Mouse (Mus musculus): Measurements from ENCODE around the gene Ube2l6. TPM values are rescaled to one million over a fixed set of nuclear protein-coding genes. Genes with fewer than 3 reads are reported as not detected.

The Ube2l6 gene
- polyA plus RNA-seq, 1 experiment from 2014 or later: 34.0 TPM

GRCm38 (mm10) chr2:84774751-84775150 lies 23.9 kb upstream of the Ube2l6 start:
- H3K27me3 ChIP-seq: no peaks in the 10 kb centered on the region
- WGBS: 1% methylated on average over 14 of the region's 15 CpGs

GRCm38 (mm10) chr2:84775241-84775640 lies 23.4 kb upstream of the Ube2l6 start, which contains the start of gene Serping1:
Gene Serping1, minus strand, starts transcription at chr2:84775444.
- peaks cover 14% of the 10 kb centered on the region for H3K4me1 ChIP-seq
- peak within 1 kb of the TSS; percentile 61 for H3K9ac ChIP-seq
- 50% methylated on average over 9 of the region's 9 CpGs for WGBS
- H3K9me3 ChIP-seq (replicated peaks): no peaks in the 10 kb centered on the region
- ATAC-seq (ENCODE audit: low FRiP score): peak; percentile 51
- peak within 1 kb of the TSS; percentile 35 for H3K4me3 ChIP-seq
- no peaks in the 10 kb centered on the region for H3K27me3 ChIP-seq
- peak within 1 kb of the TSS; percentile 80 for H3K27ac ChIP-seq
- H3K36me3 ChIP-seq: no peaks in the 10 kb centered on the region
- peak within 1 kb of the TSS; percentile 61 for H3K4me2 ChIP-seq (replicated peaks)

More at GRCm38 (mm10) chr2:84774751-84775150, 23.9 kb upstream of the Ube2l6 start:
- peak overlapping the region; percentile 80 for H3K27ac ChIP-seq
- H3K9ac ChIP-seq: peak overlapping the region; percentile 61
- ATAC-seq (ENCODE audit: low FRiP score): peak; percentile 95
- peak overlapping the region; percentile 61 for H3K4me2 ChIP-seq (replicated peaks)
- H3K9me3 ChIP-seq (replicated peaks): no peaks in the 10 kb centered on the region
- no peaks in the 10 kb centered on the region for H3K36me3 ChIP-seq
- peaks cover 14% of the 10 kb centered on the region for H3K4me1 ChIP-seq
- peak overlapping the region; percentile 35 for H3K4me3 ChIP-seq

DNA sequence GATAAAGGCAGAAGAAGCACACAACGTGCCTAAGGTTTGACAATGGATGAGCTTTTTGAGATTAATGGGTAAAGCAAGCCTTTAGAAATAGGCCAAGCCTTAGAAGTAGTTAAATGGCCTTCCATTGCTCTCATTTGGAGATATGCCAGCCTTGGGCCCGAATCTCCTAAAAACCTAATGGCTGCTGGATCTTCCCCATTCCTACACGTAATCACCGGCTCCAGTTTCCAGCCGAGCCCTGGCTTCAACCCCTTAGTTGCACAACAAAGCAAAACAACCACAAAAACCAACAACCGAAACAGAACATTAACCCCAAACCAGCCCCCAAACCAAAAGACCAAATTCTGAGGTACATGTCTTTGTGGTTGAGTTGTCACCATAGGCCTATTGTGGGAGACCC lies 23.0 kb upstream of the Ube2l6 start:
- no peaks in the 10 kb centered on the region for H3K9me3 ChIP-seq (replicated peaks)
- no peak for ATAC-seq (ENCODE audit: low FRiP score)
- H3K36me3 ChIP-seq: no peaks in the 10 kb centered on the region
- peak overlapping the region; percentile 80; the same call in 1 of the 2 replicates for H3K27ac ChIP-seq
- no peak overlapping the region for H3K4me3 ChIP-seq
- WGBS: 78% methylated on average over 6 of the region's 6 CpGs
- no peak overlapping the region for H3K4me2 ChIP-seq (replicated peaks)
- peaks cover 14% of the 10 kb centered on the region for H3K4me1 ChIP-seq
- H3K27me3 ChIP-seq: no peaks in the 10 kb centered on the region
- no peak overlapping the region for H3K9ac ChIP-seq

- Histone ChIP-seq H3K27ac (no peak overlapping the region), H3K9me3 (replicated peaks) (no peaks in the 10 kb centered on the region), H3K4me1 (peaks cover 14% of the 10 kb centered on the region), H3K36me3 (no peaks in the 10 kb centered on the region), H3K4me3 (no peak overlapping the region), H3K9ac (no peak overlapping the region), H3K4me2 (replicated peaks) (no peak overlapping the region), H3K27me3 (no peaks in the 10 kb centered on the region)
- ATAC-seq (ENCODE audit: low FRiP score): no peak
- WGBS: 66% methylated on average over 3 of the region's 3 CpGs
Measured at GRCm38 (mm10) chr2:84777706-84778105, 20.9 kb upstream of the Ube2l6 start.

DNA sequence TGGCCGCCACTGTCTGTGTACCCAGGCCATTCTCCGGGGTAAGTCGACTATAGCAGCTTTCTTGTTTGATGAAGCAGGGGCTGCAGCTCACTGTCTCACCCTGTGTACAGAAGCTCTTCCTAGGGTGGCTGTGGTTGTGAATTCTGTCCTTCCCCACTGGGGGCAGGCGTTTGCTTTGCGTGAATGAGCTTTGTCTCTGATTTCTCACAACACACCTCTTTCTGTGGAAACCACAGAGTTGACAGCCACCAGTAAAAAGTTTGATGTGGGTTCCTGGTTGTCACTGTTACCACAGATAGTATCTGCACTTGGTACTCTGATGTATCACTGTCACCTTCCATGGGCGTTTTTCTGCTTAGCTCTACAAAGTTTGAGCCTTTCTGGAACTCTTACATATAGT lies 19.4 kb upstream of the Ube2l6 start:
- Histone ChIP-seq H3K27ac (no peak overlapping the region), H3K9me3 (replicated peaks) (no peaks in the 10 kb centered on the region), H3K27me3 (no peaks in the 10 kb centered on the region), H3K4me1 (peaks cover 7% of the 10 kb centered on the region), H3K4me3 (no peak overlapping the region), H3K4me2 (replicated peaks) (no peak overlapping the region), H3K36me3 (no peaks in the 10 kb centered on the region), H3K9ac (no peak overlapping the region)
- WGBS: 59% methylated on average over 6 of the region's 6 CpGs
- no peak for ATAC-seq (ENCODE audit: low FRiP score)

DNA sequence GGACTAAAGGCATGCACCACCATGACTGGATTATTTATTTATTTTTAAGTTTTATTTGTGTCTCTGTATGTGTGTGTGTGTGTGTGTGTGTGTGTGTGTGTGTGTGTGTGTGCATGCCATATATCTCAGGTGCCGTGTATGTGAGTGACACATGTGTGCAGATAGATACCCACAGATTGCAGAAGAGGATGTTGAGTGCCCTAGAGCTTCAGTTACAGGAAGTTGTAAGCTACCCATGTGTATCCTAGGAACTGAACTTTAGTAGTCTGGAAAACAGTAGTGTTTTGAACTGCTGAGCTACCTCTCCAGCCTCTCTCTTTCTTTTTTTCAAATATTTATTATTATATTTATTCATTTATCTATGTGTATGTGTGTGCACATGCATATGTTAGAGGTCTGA lies 15.3 kb upstream of the Ube2l6 start:
- WGBS: 100% methylated on average over 1 of the region's 1 CpGs
- Histone ChIP-seq H3K9ac (no peak overlapping the region), H3K4me1 (no peaks in the 10 kb centered on the region), H3K27ac (no peak overlapping the region), H3K9me3 (replicated peaks) (no peaks in the 10 kb centered on the region), H3K36me3 (no peaks in the 10 kb centered on the region), H3K4me2 (replicated peaks) (no peak overlapping the region), H3K27me3 (no peaks in the 10 kb centered on the region), H3K4me3 (no peak overlapping the region)
- ATAC-seq (ENCODE audit: low FRiP score): no peak

DNA sequence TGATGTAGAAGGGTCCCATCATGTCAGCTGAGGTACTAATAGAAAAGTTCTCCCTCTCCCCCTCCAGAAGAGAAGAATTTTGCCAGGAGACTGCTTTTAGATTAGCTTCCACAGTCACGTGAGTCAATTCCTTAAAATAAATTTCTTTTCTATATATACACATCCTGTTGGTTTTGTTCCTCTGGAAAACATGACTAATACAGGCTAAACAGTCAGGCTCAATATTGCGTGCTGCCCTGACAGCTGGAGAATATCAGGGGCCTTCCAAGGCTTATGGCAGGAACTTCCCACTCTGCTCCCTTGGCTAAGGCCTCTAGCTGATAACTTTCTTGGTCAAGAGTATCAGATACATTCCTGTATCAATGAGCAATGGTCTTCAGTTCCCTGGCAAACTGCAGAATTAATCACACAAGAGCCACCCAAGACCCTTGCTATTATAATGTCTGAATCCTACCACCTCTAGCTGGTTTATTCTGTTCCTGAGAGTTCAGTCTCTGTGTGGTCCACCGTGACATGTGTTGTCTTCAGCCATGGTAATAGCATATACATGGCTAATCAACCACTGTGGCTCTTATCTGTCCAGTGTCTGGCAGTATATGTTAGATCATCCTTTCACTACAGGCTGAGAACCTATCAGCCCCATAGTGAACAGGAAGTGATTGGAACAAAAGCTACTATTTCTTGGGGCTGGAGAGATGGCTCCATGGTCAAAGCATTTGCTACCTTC lies 14.6 kb upstream of the Ube2l6 start:
- H3K27me3 ChIP-seq: no peaks in the 10 kb centered on the region
- H3K9me3 ChIP-seq (replicated peaks): no peaks in the 10 kb centered on the region
- H3K4me3 ChIP-seq: no peak overlapping the region
- no peak overlapping the region for H3K4me2 ChIP-seq (replicated peaks)
- ATAC-seq (ENCODE audit: low FRiP score): no peak
- WGBS: 88% methylated on average over 3 of the region's 3 CpGs
- H3K36me3 ChIP-seq: no peaks in the 10 kb centered on the region
- no peak overlapping the region for H3K9ac ChIP-seq
- H3K27ac ChIP-seq: no peak overlapping the region
- H3K4me1 ChIP-seq: no peaks in the 10 kb centered on the region

DNA sequence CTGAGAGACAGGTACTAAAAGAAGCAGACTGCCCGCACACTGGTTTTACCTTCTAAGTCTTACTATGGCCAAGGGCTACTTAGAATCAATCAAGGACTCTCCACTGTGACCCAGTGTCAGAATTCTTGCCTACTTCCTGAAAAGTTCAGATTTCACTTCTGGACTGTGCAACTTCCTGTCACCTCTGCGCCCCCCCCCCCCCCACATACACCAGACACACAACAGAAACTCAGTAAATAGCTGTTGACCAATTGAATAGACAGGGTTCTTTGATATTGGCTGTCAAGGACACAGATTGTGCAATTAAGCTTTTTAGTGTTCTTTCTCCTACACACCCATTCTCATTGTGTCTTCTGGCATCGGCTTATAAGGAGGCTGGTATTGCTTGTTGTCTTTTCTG lies 10.3 kb upstream of the Ube2l6 start:
- H3K36me3 ChIP-seq: no peaks in the 10 kb centered on the region
- H3K4me3 ChIP-seq: no peak overlapping the region
- WGBS: 83% methylated on average over 3 of the region's 3 CpGs
- no peaks in the 10 kb centered on the region; the same call in 1 of the 2 replicates for H3K27me3 ChIP-seq
- H3K9ac ChIP-seq: no peak overlapping the region
- H3K4me1 ChIP-seq: no peaks in the 10 kb centered on the region
- H3K27ac ChIP-seq: no peak overlapping the region
- H3K4me2 ChIP-seq (replicated peaks): no peak overlapping the region
- no peak for ATAC-seq (ENCODE audit: low FRiP score)
- H3K9me3 ChIP-seq (replicated peaks): no peaks in the 10 kb centered on the region

DNA sequence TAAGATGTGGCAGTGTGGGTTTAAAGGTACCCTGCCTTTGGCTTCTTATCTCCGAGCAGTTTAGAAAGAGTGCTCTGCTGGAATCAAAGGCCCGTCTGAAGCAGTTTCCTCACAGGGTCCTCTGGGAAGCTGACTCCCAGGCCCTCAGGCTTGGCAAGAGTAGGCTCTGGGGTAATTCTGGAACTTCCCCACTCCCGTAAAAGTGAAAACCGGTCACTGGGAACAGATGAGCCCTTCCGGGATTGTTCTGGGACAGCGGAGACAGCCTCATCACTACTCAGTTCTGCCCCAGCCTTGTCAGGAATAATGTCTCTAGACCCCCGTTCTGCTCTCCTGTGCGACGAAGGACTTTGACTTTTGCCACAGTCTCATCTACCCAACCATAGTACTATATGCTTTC lies 8.2 kb upstream of the Ube2l6 start:
- H3K36me3 ChIP-seq: no peaks in the 10 kb centered on the region
- no peak overlapping the region for H3K9ac ChIP-seq
- no peaks in the 10 kb centered on the region for H3K4me1 ChIP-seq
- H3K27me3 ChIP-seq: no peaks in the 10 kb centered on the region; the same call in 1 of the 2 replicates
- H3K4me2 ChIP-seq (replicated peaks): no peak overlapping the region
- peaks cover 5% of the 10 kb centered on the region; the same call in 1 of the 2 replicates for H3K9me3 ChIP-seq (replicated peaks)
- H3K4me3 ChIP-seq: no peak overlapping the region
- H3K27ac ChIP-seq: no peak overlapping the region
- no peak for ATAC-seq (ENCODE audit: low FRiP score)
- WGBS: 56% methylated on average over 9 of the region's 9 CpGs

DNA sequence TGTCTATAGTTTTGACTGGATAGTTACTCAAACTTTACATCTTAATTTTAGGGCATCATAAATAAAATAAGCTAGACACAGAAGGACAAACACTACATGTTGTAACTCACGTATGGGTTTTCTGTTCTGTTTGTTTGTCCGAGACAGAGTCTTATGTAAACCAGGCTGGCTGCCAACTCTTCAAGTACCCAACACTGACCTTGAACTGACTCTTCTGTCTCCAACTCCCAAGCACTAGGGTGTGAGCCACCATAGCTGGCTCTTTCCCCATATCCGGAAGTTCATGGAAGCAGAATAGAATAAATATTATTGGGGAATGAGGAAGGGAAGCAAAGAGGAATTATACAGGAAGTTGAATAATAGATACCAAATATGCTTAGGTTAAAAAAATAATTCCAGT lies 6.1 kb upstream of the Ube2l6 start:
- no peaks in the 10 kb centered on the region; the same call in 1 of the 2 replicates for H3K27me3 ChIP-seq
- no peaks in the 10 kb centered on the region for H3K36me3 ChIP-seq
- H3K9me3 ChIP-seq (replicated peaks): peaks cover 5% of the 10 kb centered on the region
- ATAC-seq (ENCODE audit: low FRiP score): no peak
- no peak overlapping the region for H3K4me3 ChIP-seq
- no peak overlapping the region for H3K27ac ChIP-seq
- H3K9ac ChIP-seq: no peak overlapping the region
- WGBS: 87% methylated on average over 3 of the region's 3 CpGs
- no peak overlapping the region for H3K4me2 ChIP-seq (replicated peaks)
- no peaks in the 10 kb centered on the region for H3K4me1 ChIP-seq

DNA sequence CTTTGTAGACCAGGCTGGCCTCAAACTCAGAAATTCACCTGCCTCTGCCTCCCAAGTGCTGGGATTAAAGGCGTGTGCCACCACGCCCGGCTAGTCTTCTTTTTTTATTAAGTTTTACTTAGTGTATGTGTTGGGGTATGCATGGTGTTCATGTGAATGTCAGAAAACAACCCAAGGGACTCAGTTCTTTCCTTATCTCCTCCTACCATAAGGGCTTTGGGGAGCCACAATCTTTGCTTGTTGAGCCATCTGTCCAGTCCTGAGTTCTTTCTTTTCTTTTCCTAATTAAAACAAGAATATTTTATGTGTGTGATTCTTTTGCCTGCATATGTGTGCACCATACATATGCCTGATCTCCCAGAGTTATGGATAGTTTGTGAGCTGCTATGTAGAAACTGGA lies 5.5 kb upstream of the Ube2l6 start:
- Histone ChIP-seq H3K36me3 (no peaks in the 10 kb centered on the region), H3K9ac (no peak overlapping the region), H3K4me3 (no peak overlapping the region), H3K27me3 (no peaks in the 10 kb centered on the region; the same call in 1 of the 2 replicates), H3K4me1 (no peaks in the 10 kb centered on the region), H3K27ac (no peak overlapping the region), H3K4me2 (replicated peaks) (no peak overlapping the region), H3K9me3 (replicated peaks) (peaks cover 5% of the 10 kb centered on the region)
- ATAC-seq (ENCODE audit: low FRiP score): no peak
- 84% methylated on average over 3 of the region's 3 CpGs for WGBS

GRCm38 (mm10) chr2:84793871-84794270 lies 4.8 kb upstream of the Ube2l6 start:
- Histone ChIP-seq H3K4me1 (no peaks in the 10 kb centered on the region), H3K9me3 (replicated peaks) (peaks cover 5% of the 10 kb centered on the region), H3K27me3 (no peaks in the 10 kb centered on the region; the same call in 1 of the 2 replicates), H3K4me3 (no peak overlapping the region), H3K4me2 (replicated peaks) (no peak overlapping the region), H3K9ac (no peak overlapping the region), H3K27ac (no peak overlapping the region), H3K36me3 (no peaks in the 10 kb centered on the region)
- no peak for ATAC-seq (ENCODE audit: low FRiP score)
- 86% methylated on average over 3 of the region's 3 CpGs for WGBS

All from hindbrain, embryonic 12.5 days (tissue).